Mouse (Mus musculus) heart, embryonic 13.5 days (tissue): ENCODE measurements around the gene Crip2. TPM values are rescaled to one million over a fixed set of nuclear protein-coding genes. Genes with fewer than 3 reads are reported as not detected.

ENCODE experiments used
- ATAC-seq: fragments of 200-750 bp; cut with Nextera tagmentation; 2 replicates; pipeline ENCODE4 v1.8.0; 2017; ENCODE audit warnings: moderate TSS enrichment; ENCODE audit not compliant: insufficient number of reproducible peaks, low FRiP score, low TSS enrichment; ENCODE audit errors: extremely low read depth
- H3K27ac ChIP-seq: fragments of 300-500 bp; sonication (generic); replicated peaks from 2 replicates; pipeline ENCODE4 v1.5.1; 2015; ENCODE audit warnings: moderate library complexity, mild to moderate bottlenecking, inconsistent platforms
- H3K27me3 ChIP-seq: fragments of 300-500 bp; sonication (generic); replicated peaks from 2 replicates; pipeline ENCODE4 v1.6.1; 2015; ENCODE audit warnings: mild to moderate bottlenecking, inconsistent platforms
- H3K36me3 ChIP-seq: fragments of 300-500 bp; sonication (generic); 2 replicates; pipeline ENCODE4 v1.6.1; 2015; ENCODE audit warnings: mild to moderate bottlenecking, inconsistent platforms
- H3K4me1 ChIP-seq: fragments of 300-500 bp; sonication (generic); 2 replicates; pipeline ENCODE4 v1.6.1; 2015; ENCODE audit warnings: inconsistent platforms
- H3K4me2 ChIP-seq: fragments of 300-500 bp; sonication (generic); 2 replicates; pipeline ENCODE4 v1.6.1; 2015; ENCODE audit warnings: inconsistent platforms, mild to moderate bottlenecking, moderate library complexity
- H3K4me3 ChIP-seq: fragments of 300-500 bp; sonication (generic); 2 replicates; pipeline ENCODE4 v1.5.1; 2015; ENCODE audit warnings: moderate library complexity, mild to moderate bottlenecking, inconsistent platforms
- H3K9ac ChIP-seq: fragments of 300-500 bp; sonication (generic); 2 replicates; pipeline ENCODE4 v1.6.1; 2015; ENCODE audit warnings: inconsistent platforms, mild to moderate bottlenecking, moderate library complexity
- H3K9me3 ChIP-seq: fragments of 300-500 bp; sonication (generic); 2 replicates; pipeline ENCODE4 v1.6.1; 2016; ENCODE audit warnings: inconsistent platforms
- WGBS: fragments of 180-500 bp; shearing (Covaris S2); methylation state at CpG from one replicate; pipeline ENCODE4 v1.1.7; 2015; ENCODE audit warnings: mixed read lengths; 5-methylcytosine and 5-hydroxymethylcytosine counted together
- polyA plus RNA-seq: library from polyadenylated mRNA; unstranded; fragments of >200 nt; fragmentation: Nextera tagmentation; extraction: Ambion mirVana; gene quantifications from 2 replicates; pipeline ENCODE4 v1.2.1, GENCODE M21; 2015

Crip2 gene
- polyA plus RNA-seq, 1 experiment from 2014 or later = 1,302 TPM

GRCm38 (mm10) chr12:113106386-113106785 is 33.6 kb upstream of the Crip2 start:
- no peak overlapping the region for H3K9ac ChIP-seq
- H3K4me3 ChIP-seq = no peak overlapping the region
- no peak overlapping the region for H3K4me2 ChIP-seq
- H3K9me3 ChIP-seq = no peaks in the 10 kb centered on the region
- no peaks in the 10 kb centered on the region for H3K27me3 ChIP-seq
- peaks cover 17% of the 10 kb centered on the region for H3K36me3 ChIP-seq
- 0 out of 2 replicates have a peak overlapping the region, but pooled peaks have one; percentile 15 for H3K27ac ChIP-seq
- no peak for ATAC-seq
- 87% methylated on average over 6 of the region's 6 CpGs for WGBS
- peaks cover 73% of the 10 kb centered on the region for H3K4me1 ChIP-seq

- no peak for ATAC-seq
- 60% methylated on average over 4 of the region's 4 CpGs for WGBS
- Histone ChIP-seq H3K9ac (peak overlapping the region; percentile 10; the same call in 1 of the 2 replicates), H3K9me3 (no peaks in the 10 kb centered on the region), H3K36me3 (peaks cover 25% of the 10 kb centered on the region), H3K4me2 (no peak overlapping the region), H3K27me3 (no peaks in the 10 kb centered on the region), H3K4me1 (peaks cover 65% of the 10 kb centered on the region), H3K27ac (peak overlapping the region; percentile 28; the same call in 1 of the 2 replicates), H3K4me3 (no peak overlapping the region)
Observed at GRCm38 (mm10) chr12:113107431-113108124, 32.5 kb upstream of the Crip2 start.

DNA sequence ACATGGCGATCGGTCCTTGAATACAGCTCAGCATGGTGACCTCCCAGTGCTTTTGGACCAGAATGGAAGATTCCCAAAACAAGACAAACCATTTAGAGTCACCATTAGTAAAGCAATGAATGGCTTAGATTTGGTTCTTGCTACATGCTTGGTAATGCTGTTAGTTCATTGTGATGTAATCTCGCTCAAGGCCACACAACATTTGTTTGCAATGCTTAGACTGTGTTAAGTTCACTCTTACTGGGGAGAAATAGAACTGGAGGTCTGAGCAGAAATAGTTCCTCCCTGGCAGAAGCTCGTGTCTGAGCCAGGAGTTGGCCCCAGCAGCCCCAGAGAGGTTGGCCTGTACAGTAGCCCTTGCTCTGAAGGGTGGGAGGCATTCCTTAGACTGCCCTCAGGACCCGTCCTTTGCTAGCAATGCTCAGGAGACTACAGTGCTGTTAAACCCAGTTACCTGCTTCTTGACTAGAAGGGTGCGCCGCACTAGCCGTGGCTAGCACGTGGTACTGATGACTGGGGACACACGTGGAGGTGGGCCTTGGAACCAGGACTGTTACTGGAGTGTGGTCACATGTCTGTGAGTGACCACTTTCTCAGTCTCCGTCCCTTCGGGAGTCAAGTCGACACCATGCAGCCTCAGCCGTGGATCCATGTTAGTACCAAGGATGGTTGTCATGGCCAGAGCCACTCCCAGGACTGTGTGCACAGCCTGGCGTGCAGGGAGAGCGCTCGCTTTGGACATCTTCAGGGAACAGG is 31.3 kb upstream of the Crip2 start:
- no peak overlapping the region for H3K4me2 ChIP-seq
- WGBS = 81% methylated on average over 17 of the region's 17 CpGs
- 0 out of 2 replicates have a peak overlapping the region, but pooled peaks have one; percentile 1 for H3K9ac ChIP-seq
- H3K4me3 ChIP-seq = no peak overlapping the region
- no peaks in the 10 kb centered on the region for H3K27me3 ChIP-seq
- H3K27ac ChIP-seq = no peak overlapping the region
- H3K36me3 ChIP-seq = peaks cover 36% of the 10 kb centered on the region
- peaks cover 53% of the 10 kb centered on the region for H3K4me1 ChIP-seq
- no peak for ATAC-seq
- H3K9me3 ChIP-seq = no peaks in the 10 kb centered on the region

- no peak overlapping the region for H3K4me2 ChIP-seq
- 88% methylated on average over 10 of the region's 10 CpGs for WGBS
- H3K27me3 ChIP-seq = no peaks in the 10 kb centered on the region
- no peaks in the 10 kb centered on the region for H3K9me3 ChIP-seq
- no peak overlapping the region for H3K27ac ChIP-seq
- H3K9ac ChIP-seq = no peak overlapping the region
- ATAC-seq = no peak
- peaks cover 43% of the 10 kb centered on the region for H3K4me1 ChIP-seq
- H3K4me3 ChIP-seq = no peak overlapping the region
- H3K36me3 ChIP-seq = peaks cover 42% of the 10 kb centered on the region
Observed at GRCm38 (mm10) chr12:113109801-113110200, 30.2 kb upstream of the Crip2 start.

GRCm38 (mm10) chr12:113114141-113114540 is 25.9 kb upstream of the Crip2 start:
- H3K4me1 ChIP-seq = peaks cover 12% of the 10 kb centered on the region
- H3K27ac ChIP-seq = no peak overlapping the region
- no peak for ATAC-seq
- H3K27me3 ChIP-seq = no peaks in the 10 kb centered on the region
- no peak overlapping the region for H3K9ac ChIP-seq
- H3K4me2 ChIP-seq = no peak overlapping the region
- 81% methylated on average over 4 of the region's 4 CpGs for WGBS
- H3K4me3 ChIP-seq = no peak overlapping the region
- no peaks in the 10 kb centered on the region for H3K9me3 ChIP-seq
- peaks cover 70% of the 10 kb centered on the region for H3K36me3 ChIP-seq

- no peaks in the 10 kb centered on the region for H3K27me3 ChIP-seq
- H3K9ac ChIP-seq = no peak overlapping the region
- H3K4me3 ChIP-seq = no peak overlapping the region
- H3K36me3 ChIP-seq = peaks cover 74% of the 10 kb centered on the region
- ATAC-seq = no peak
- peaks cover 18% of the 10 kb centered on the region; the same call in 1 of the 2 replicates for H3K4me1 ChIP-seq
- no peak overlapping the region for H3K4me2 ChIP-seq
- H3K27ac ChIP-seq = no peak overlapping the region
- 78% methylated on average over 16 of the region's 16 CpGs for WGBS
- no peaks in the 10 kb centered on the region for H3K9me3 ChIP-seq
Observed at GRCm38 (mm10) chr12:113114856-113115538, 25.0 kb upstream of the Crip2 start.

DNA sequence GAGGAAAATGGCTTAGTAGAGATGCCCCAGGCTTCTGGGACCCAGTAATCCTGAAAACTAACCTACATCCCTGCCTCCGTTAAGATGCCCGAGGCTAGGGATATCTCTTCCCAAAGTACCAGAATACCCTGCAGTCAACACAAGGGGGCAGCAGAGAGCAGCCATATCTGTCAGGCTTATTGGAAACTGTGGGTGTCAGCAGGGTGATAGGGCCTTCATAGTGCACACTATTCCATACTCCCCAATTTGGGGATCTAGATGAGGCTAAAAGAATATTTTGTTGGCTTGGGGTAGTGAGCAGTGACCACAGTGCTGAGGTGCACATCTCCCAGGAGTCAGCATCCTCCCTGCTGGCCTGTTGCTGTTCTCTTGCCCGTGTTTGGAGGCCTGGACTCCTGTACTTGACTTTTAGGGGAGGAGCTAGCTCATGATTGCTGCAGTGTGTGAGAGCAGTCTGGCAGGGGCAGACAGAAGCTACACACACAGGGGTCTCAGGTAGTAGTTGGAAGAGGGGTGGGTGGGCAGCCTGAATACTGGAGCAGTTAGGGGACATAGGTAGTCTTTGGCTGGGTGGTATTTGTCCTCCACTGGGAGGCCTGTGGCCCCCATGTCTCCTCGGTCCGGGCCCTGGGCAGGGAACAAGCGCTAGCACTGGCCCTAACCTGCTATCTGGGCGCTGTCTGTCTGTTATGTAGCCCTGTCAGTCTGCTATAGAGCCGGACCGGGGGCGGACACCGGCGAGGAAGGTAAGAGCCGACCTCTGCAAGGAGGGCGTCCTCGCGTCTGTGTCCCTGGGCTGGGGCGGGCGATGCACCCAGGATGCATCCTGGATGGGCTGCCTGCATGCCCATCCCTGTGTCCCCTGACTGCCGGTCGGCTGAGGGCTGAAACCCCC is 20.3 kb upstream of the Crip2 start:
- 0 out of 2 replicates have a peak overlapping the region, but pooled peaks have one; percentile 9 for H3K27ac ChIP-seq
- H3K9ac ChIP-seq = peak overlapping the region; percentile 41
- H3K27me3 ChIP-seq = no peaks in the 10 kb centered on the region

GRCm38 (mm10) chr12:113124726-113125125 is 15.3 kb upstream of the Crip2 start:
- ATAC-seq = no peak
- Histone ChIP-seq H3K27me3 (no peaks in the 10 kb centered on the region), H3K4me2 (no peak overlapping the region), H3K36me3 (peaks cover 100% of the 10 kb centered on the region), H3K9ac (peak overlapping the region; percentile 33; the same call in 1 of the 2 replicates), H3K4me3 (no peak overlapping the region), H3K9me3 (no peaks in the 10 kb centered on the region), H3K4me1 (peaks cover 16% of the 10 kb centered on the region), H3K27ac (peak overlapping the region; percentile 34; the same call in 1 of the 2 replicates)
- 66% methylated on average over 6 of the region's 6 CpGs for WGBS

More for the DNA sequence above, 20.3 kb upstream of the Crip2 start:
- 79% methylated on average over 20 of the region's 20 CpGs for WGBS
- ATAC-seq = no peak
- H3K4me3 ChIP-seq = no peak overlapping the region
- H3K36me3 ChIP-seq = peaks cover 92% of the 10 kb centered on the region
- H3K9me3 ChIP-seq = no peaks in the 10 kb centered on the region
- H3K4me2 ChIP-seq = no peak overlapping the region
- H3K4me1 ChIP-seq = peaks cover 20% of the 10 kb centered on the region

DNA sequence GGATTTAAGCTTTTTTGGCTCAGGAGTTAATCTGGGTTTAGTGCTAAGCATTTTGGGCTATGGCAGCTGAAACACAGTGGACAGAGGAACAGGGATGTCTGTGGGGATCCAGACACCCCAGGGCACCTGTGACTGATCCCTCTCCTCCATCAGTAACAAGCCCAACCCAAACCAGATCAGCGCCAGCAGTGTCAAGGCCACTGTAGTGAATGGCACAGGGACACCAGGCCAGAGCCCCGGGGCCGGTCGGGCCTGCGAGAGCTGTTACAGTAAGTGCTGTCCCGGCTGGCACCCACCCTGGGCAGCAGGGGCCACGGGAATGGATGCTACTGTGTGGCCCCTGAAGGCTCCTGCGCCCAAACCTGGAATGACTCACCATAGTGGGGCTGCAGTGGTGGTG is 9.3 kb upstream of the Crip2 start:
- no peak overlapping the region for H3K27ac ChIP-seq
- no peaks in the 10 kb centered on the region for H3K27me3 ChIP-seq
- no peak for ATAC-seq
- peaks cover 98% of the 10 kb centered on the region for H3K36me3 ChIP-seq
- no peak overlapping the region for H3K9ac ChIP-seq
- no peak overlapping the region for H3K4me2 ChIP-seq
- no peak overlapping the region for H3K4me3 ChIP-seq
- peaks cover 44% of the 10 kb centered on the region for H3K4me1 ChIP-seq
- no peaks in the 10 kb centered on the region for H3K9me3 ChIP-seq
- WGBS = 95% methylated on average over 8 of the region's 8 CpGs

- Histone ChIP-seq H3K4me2 (no peak overlapping the region), H3K9ac (peak overlapping the region; percentile 24; the same call in 1 of the 2 replicates), H3K27me3 (no peaks in the 10 kb centered on the region), H3K4me3 (no peak overlapping the region), H3K36me3 (peaks cover 98% of the 10 kb centered on the region), H3K27ac (peak overlapping the region; percentile 97), H3K9me3 (no peaks in the 10 kb centered on the region), H3K4me1 (peaks cover 53% of the 10 kb centered on the region)
- 93% methylated on average over 14 of the region's 14 CpGs for WGBS
- ATAC-seq = no peak
Observed at GRCm38 (mm10) chr12:113131601-113132000, 8.4 kb upstream of the Crip2 start.
